Mouse (Mus musculus): ENCODE measurements around the gene Snrpd3. TPM values are rescaled to one million over a fixed set of nuclear protein-coding genes. Genes with fewer than 3 reads are reported as not detected.
A peak's percentile ranks its signal among the peaks of the same experiment; 100 is the strongest.
"Not testable (repeated sequence)": the region's sequence is repeated elsewhere in the genome, so short reads cannot be mapped to it uniquely, and the experiment has no call there.

Snrpd3 gene
- polyA plus RNA-seq, 1 experiment from 2014 or later = 147 TPM

- 90% methylated on average over 7 of the region's 7 CpGs for WGBS
- H3K4me3 ChIP-seq (replicated peaks) = no peak overlapping the region
- peaks cover 13% of the 10 kb centered on the region for H3K36me3 ChIP-seq
- H3K9me3 ChIP-seq = no peaks in the 10 kb centered on the region
- 0 out of 2 replicates have a peak, but pooled peaks cover 3% of the 10 kb centered on the region for H3K4me1 ChIP-seq
- no peak overlapping the region for H3K4me2 ChIP-seq
- ATAC-seq (ENCODE audit: insufficient read depth, low FRiP score, low read depth) = no peak
- H3K27ac ChIP-seq = no peak overlapping the region
- no peak overlapping the region for H3K9ac ChIP-seq
- no peaks in the 10 kb centered on the region for H3K27me3 ChIP-seq (replicated peaks)
Measured at GRCm38 (mm10) chr10:75503692-75504091, 13.7 kb upstream of the Snrpd3 start.

- no peak overlapping the region for H3K9ac ChIP-seq
- H3K27ac ChIP-seq = 0 out of 2 replicates have a peak overlapping the region, but pooled peaks have one; percentile 33
- H3K4me3 ChIP-seq (replicated peaks) = no peak overlapping the region
- H3K4me1 ChIP-seq = 0 out of 2 replicates have a peak, but pooled peaks cover 3% of the 10 kb centered on the region
- H3K27me3 ChIP-seq (replicated peaks) = no peaks in the 10 kb centered on the region
- no peaks in the 10 kb centered on the region for H3K9me3 ChIP-seq
- WGBS = 73% methylated on average over 8 of the region's 8 CpGs
- no peak overlapping the region for H3K4me2 ChIP-seq
- peaks cover 21% of the 10 kb centered on the region for H3K36me3 ChIP-seq
- no peak for ATAC-seq (ENCODE audit: insufficient read depth, low FRiP score, low read depth)
Measured at GRCm38 (mm10) chr10:75504234-75505129, 12.9 kb upstream of the Snrpd3 start.

GRCm38 (mm10) chr10:75505130-75505495 lies 12.2 kb upstream of the Snrpd3 start:
- H3K36me3 ChIP-seq = peaks cover 26% of the 10 kb centered on the region
- no peak overlapping the region for H3K9ac ChIP-seq
- H3K27ac ChIP-seq = 0 out of 2 replicates have a peak overlapping the region, but pooled peaks have one; percentile 33
- H3K9me3 ChIP-seq = no peaks in the 10 kb centered on the region
- H3K27me3 ChIP-seq (replicated peaks) = no peaks in the 10 kb centered on the region
- 0 out of 2 replicates have a peak, but pooled peaks cover 3% of the 10 kb centered on the region for H3K4me1 ChIP-seq
- H3K4me3 ChIP-seq (replicated peaks) = no peak overlapping the region
- no peak for ATAC-seq (ENCODE audit: insufficient read depth, low FRiP score, low read depth)
- WGBS = 76% methylated on average over 3 of the region's 3 CpGs
- no peak overlapping the region for H3K4me2 ChIP-seq

- peaks cover 33% of the 10 kb centered on the region for H3K36me3 ChIP-seq
- H3K4me2 ChIP-seq; H3K9ac ChIP-seq; H3K27me3 ChIP-seq (replicated peaks); H3K27ac ChIP-seq; H3K4me3 ChIP-seq (replicated peaks); H3K9me3 ChIP-seq; H3K4me1 ChIP-seq; ATAC-seq (ENCODE audit: insufficient read depth, low FRiP score, low read depth): not testable (repeated sequence)
- 95% methylated on average over 3 of the region's 3 CpGs for WGBS
Measured at GRCm38 (mm10) chr10:75505928-75506327, 11.4 kb upstream of the Snrpd3 start.

GRCm38 (mm10) chr10:75510446-75510845 lies 6.9 kb upstream of the Snrpd3 start:
- no peak overlapping the region for H3K9ac ChIP-seq
- H3K36me3 ChIP-seq = peaks cover 33% of the 10 kb centered on the region
- no peak overlapping the region for H3K4me2 ChIP-seq
- no peak for ATAC-seq (ENCODE audit: insufficient read depth, low FRiP score, low read depth)
- H3K4me1 ChIP-seq = no peaks in the 10 kb centered on the region
- no peaks in the 10 kb centered on the region for H3K27me3 ChIP-seq (replicated peaks)
- H3K4me3 ChIP-seq (replicated peaks) = no peak overlapping the region
- WGBS = 94% methylated on average over 7 of the region's 7 CpGs
- no peak overlapping the region for H3K27ac ChIP-seq
- H3K9me3 ChIP-seq = no peaks in the 10 kb centered on the region

GRCm38 (mm10) chr10:75511060-75511459 lies 6.3 kb upstream of the Snrpd3 start:
- Histone ChIP-seq H3K4me2 (no peak overlapping the region), H3K4me3 (replicated peaks) (no peak overlapping the region), H3K4me1 (0 out of 2 replicates have a peak, but pooled peaks cover 2% of the 10 kb centered on the region), H3K9me3 (no peaks in the 10 kb centered on the region), H3K27ac (no peak overlapping the region), H3K36me3 (peaks cover 33% of the 10 kb centered on the region), H3K9ac (no peak overlapping the region), H3K27me3 (replicated peaks) (no peaks in the 10 kb centered on the region)
- ATAC-seq (ENCODE audit: insufficient read depth, low FRiP score, low read depth) = no peak
- WGBS = 85% methylated on average over 9 of the region's 9 CpGs

- H3K36me3 ChIP-seq = peaks cover 33% of the 10 kb centered on the region
- 92% methylated on average over 7 of the region's 7 CpGs for WGBS
- H3K27ac ChIP-seq = no peak overlapping the region
- no peaks in the 10 kb centered on the region for H3K27me3 ChIP-seq (replicated peaks)
- no peaks in the 10 kb centered on the region for H3K9me3 ChIP-seq
- no peak for ATAC-seq (ENCODE audit: insufficient read depth, low FRiP score, low read depth)
- 0 out of 2 replicates have a peak, but pooled peaks cover 4% of the 10 kb centered on the region for H3K4me1 ChIP-seq
- no peak overlapping the region for H3K9ac ChIP-seq
- H3K4me3 ChIP-seq (replicated peaks) = no peak overlapping the region
- H3K4me2 ChIP-seq = no peak overlapping the region
Measured at GRCm38 (mm10) chr10:75511897-75512296, 5.5 kb upstream of the Snrpd3 start.

- Histone ChIP-seq H3K4me1 (0 out of 2 replicates have a peak, but pooled peaks cover 4% of the 10 kb centered on the region), H3K4me3 (replicated peaks) (no peak overlapping the region), H3K9me3 (no peaks in the 10 kb centered on the region), H3K27ac (no peak overlapping the region; the same call in 1 of the 2 replicates), H3K4me2 (no peak overlapping the region), H3K9ac (no peak overlapping the region), H3K27me3 (replicated peaks) (no peaks in the 10 kb centered on the region), H3K36me3 (peaks cover 28% of the 10 kb centered on the region)
- 88% methylated on average over 7 of the region's 7 CpGs for WGBS
- ATAC-seq (ENCODE audit: insufficient read depth, low FRiP score, low read depth) = no peak
Measured at GRCm38 (mm10) chr10:75512796-75513195, 4.6 kb upstream of the Snrpd3 start.

- Histone ChIP-seq H3K4me3 (replicated peaks) (no peak overlapping the region), H3K36me3 (peaks cover 22% of the 10 kb centered on the region), H3K9me3 (no peaks in the 10 kb centered on the region), H3K9ac (no peak overlapping the region), H3K4me2 (no peak overlapping the region), H3K27ac (no peak overlapping the region), H3K4me1 (0 out of 2 replicates have a peak, but pooled peaks cover 4% of the 10 kb centered on the region), H3K27me3 (replicated peaks) (no peaks in the 10 kb centered on the region)
- no peak for ATAC-seq (ENCODE audit: insufficient read depth, low FRiP score, low read depth)
- WGBS = 87% methylated on average over 8 of the region's 8 CpGs
Measured at GRCm38 (mm10) chr10:75513306-75514067, 3.9 kb upstream of the Snrpd3 start.

GRCm38 (mm10) chr10:75514361-75514760 lies 3.0 kb upstream of the Snrpd3 start:
- WGBS = 72% methylated on average over 7 of the region's 7 CpGs
- Histone ChIP-seq H3K36me3 (peaks cover 17% of the 10 kb centered on the region), H3K27me3 (replicated peaks) (no peaks in the 10 kb centered on the region), H3K9me3 (no peaks in the 10 kb centered on the region), H3K9ac (no peak overlapping the region), H3K27ac (no peak overlapping the region), H3K4me2 (no peak overlapping the region), H3K4me1 (peaks cover 12% of the 10 kb centered on the region), H3K4me3 (replicated peaks) (no peak overlapping the region)
- ATAC-seq (ENCODE audit: insufficient read depth, low FRiP score, low read depth) = no peak

- H3K27ac ChIP-seq = peak overlapping the region; percentile 96; the same call in 1 of the 2 replicates
- 75% methylated on average over 4 of the region's 4 CpGs for WGBS
- peak; percentile 24; the same call in 1 of the 2 replicates for ATAC-seq (ENCODE audit: insufficient read depth, low FRiP score, low read depth)
- no peak overlapping the region for H3K4me3 ChIP-seq (replicated peaks)
- peaks cover 12% of the 10 kb centered on the region; the same call in 1 of the 2 replicates for H3K36me3 ChIP-seq
- H3K9me3 ChIP-seq = no peaks in the 10 kb centered on the region
- peaks cover 14% of the 10 kb centered on the region for H3K4me1 ChIP-seq
- H3K27me3 ChIP-seq (replicated peaks) = no peaks in the 10 kb centered on the region
- H3K9ac ChIP-seq = no peak overlapping the region
- H3K4me2 ChIP-seq = peak overlapping the region; percentile 79; the same call in 1 of the 2 replicates
Measured at GRCm38 (mm10) chr10:75515216-75516037, 1.9 kb upstream of the Snrpd3 start.
